Mouse (Mus musculus): Measurements from ENCODE around the gene Tbc1d12. TPM values are rescaled to one million over a fixed set of nuclear protein-coding genes. Genes with fewer than 3 reads are reported as not detected.

Gene Tbc1d12
- polyA plus RNA-seq, 1 experiment from 2014 or later: 1.9 TPM

DNA sequence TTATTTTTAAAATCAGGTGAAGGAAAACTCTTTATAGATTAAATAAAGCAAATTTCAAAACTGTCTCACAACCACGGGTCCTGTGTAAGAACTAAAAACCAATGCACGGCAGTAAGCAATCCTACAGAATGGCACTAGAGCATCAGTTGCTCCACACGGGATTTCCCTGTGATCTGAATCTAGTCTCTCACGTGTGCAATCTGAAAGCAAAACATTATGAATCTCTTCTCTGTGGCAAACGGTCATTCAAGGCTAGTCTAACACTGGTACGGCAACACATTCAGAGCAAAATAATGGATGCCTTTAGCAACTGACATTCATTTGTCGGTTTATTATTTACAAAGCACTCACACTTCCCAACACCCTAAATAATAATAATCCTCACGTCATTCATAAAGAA, 18.2 kb upstream of the Tbc1d12 start:
- 21% methylated on average over 8 of the region's 8 CpGs for WGBS
- no peak for TF ChIP-seq CTCF (IDR thresholded peaks at IDR 0.05; ENCODE audit: low read depth)
- no peak for ATAC-seq

DNA sequence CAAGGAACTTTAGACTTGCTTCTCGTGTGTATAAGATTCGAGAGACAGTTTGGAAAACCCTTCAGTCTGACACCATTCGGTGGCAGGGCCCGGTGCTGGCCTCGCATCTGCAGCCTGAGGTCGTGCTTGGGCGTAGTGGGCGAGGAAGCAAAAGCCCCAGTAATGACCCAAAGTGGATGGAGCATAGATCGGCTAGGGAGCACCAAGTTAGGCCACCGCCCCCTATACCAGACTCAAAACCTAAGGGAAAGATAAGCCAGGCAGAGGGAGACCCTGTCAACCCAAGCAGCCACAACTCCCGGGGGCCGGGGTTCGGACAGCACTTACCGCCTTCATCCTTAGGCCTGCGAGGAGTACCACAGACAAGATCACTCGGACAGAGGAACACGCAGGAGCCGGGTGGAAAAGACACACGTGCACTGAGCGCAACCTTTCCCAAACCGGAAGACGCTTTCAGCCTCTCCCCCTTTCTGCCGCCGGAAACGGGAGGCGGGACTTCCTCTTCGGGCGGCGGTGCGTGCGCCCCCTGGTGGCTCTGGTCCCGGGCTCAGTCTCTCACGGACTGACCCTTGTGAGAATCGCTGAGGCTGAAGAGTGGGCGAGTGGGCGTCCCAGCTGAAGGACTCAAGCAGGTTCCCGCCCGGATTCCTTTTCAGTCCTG, 17.5 kb upstream of the Tbc1d12 start, which contains the start of gene Noc3l:
Gene Noc3l (minus strand): TSS at position 472 of the 661 bp plus-strand sequence.
- TF ChIP-seq CTCF (IDR thresholded peaks at IDR 0.05; ENCODE audit: low read depth): peak; percentile 99
- peak within 1 kb of the TSS; percentile 78 for H3K4me3 ChIP-seq (ENCODE audit: low read depth, low read length)
- H3K27me3 ChIP-seq (replicated peaks; ENCODE audit: control insufficient read depth, insufficient read depth, low read length): no peaks in the 10 kb centered on the region
- 0 out of 2 replicates have a peak, but pooled peaks cover 7% of the 10 kb centered on the region for H3K4me1 ChIP-seq (replicated peaks; ENCODE audit: control insufficient read depth, insufficient read depth, low read length)
- ATAC-seq: peak; percentile 96
- H3K4me2 ChIP-seq (replicated peaks; ENCODE audit: low read depth): peak within 1 kb of the TSS; percentile 83
- H3K36me3 ChIP-seq (ENCODE audit: control insufficient read depth, insufficient read depth): peaks cover 11% of the 10 kb centered on the region
- H3K27ac ChIP-seq (ENCODE audit: low read depth, low read length): no peak within 1 kb of the TSS
- WGBS: under 1% methylated on average over 36 of the region's 38 CpGs
- peak within 1 kb of the TSS; percentile 69 for H3K9ac ChIP-seq (ENCODE audit: low read depth, low read length)
- H3K9me3 ChIP-seq (ENCODE audit: control insufficient read depth): no peaks in the 10 kb centered on the region

More for the DNA sequence above, 18.2 kb upstream of the Tbc1d12 start:
- H3K9me3 ChIP-seq (ENCODE audit: control insufficient read depth): no peaks in the 10 kb centered on the region
- no peak overlapping the region for H3K27ac ChIP-seq (ENCODE audit: low read depth, low read length)
- H3K36me3 ChIP-seq (ENCODE audit: control insufficient read depth, insufficient read depth): peaks cover 13% of the 10 kb centered on the region
- H3K4me1 ChIP-seq (replicated peaks; ENCODE audit: control insufficient read depth, insufficient read depth, low read length): 0 out of 2 replicates have a peak, but pooled peaks cover 7% of the 10 kb centered on the region
- peak overlapping the region; percentile 78 for H3K4me3 ChIP-seq (ENCODE audit: low read depth, low read length)
- H3K27me3 ChIP-seq (replicated peaks; ENCODE audit: control insufficient read depth, insufficient read depth, low read length): no peaks in the 10 kb centered on the region
- peak overlapping the region; percentile 83 for H3K4me2 ChIP-seq (replicated peaks; ENCODE audit: low read depth)
- peak overlapping the region; percentile 69 for H3K9ac ChIP-seq (ENCODE audit: low read depth, low read length)

DNA sequence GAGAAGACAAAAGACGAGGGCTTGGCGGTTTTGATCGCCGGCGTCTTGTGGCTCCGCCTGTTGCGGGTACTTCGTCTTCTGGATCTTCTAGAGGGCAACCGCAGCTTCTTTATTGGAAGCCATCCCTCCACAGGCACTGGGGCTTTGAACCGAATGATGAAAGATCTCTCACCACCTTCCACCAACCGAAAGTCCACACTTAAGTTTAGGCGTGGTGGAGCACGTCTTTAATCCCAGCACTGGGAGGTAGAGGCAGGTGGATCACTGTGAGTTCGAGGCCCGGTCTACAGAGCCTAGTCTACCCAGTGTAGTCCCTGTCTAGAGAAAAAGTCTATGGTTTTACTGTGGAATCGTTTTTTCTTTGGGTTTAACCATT, 17.0 kb upstream of the Tbc1d12 start:
- no peak for TF ChIP-seq CTCF (IDR thresholded peaks at IDR 0.05; ENCODE audit: low read depth)
- WGBS: 11% methylated on average over 16 of the region's 16 CpGs
- H3K27me3 ChIP-seq (replicated peaks; ENCODE audit: control insufficient read depth, insufficient read depth, low read length): no peaks in the 10 kb centered on the region
- 0 out of 2 replicates have a peak, but pooled peaks cover 7% of the 10 kb centered on the region for H3K4me1 ChIP-seq (replicated peaks; ENCODE audit: control insufficient read depth, insufficient read depth, low read length)
- H3K36me3 ChIP-seq (ENCODE audit: control insufficient read depth, insufficient read depth): peaks cover 6% of the 10 kb centered on the region
- H3K9me3 ChIP-seq (ENCODE audit: control insufficient read depth): no peaks in the 10 kb centered on the region
- H3K4me3 ChIP-seq (ENCODE audit: low read depth, low read length): peak overlapping the region; percentile 78
- peak; percentile 62 for ATAC-seq
- H3K9ac ChIP-seq (ENCODE audit: low read depth, low read length): peak overlapping the region; percentile 69
- H3K4me2 ChIP-seq (replicated peaks; ENCODE audit: low read depth): peak overlapping the region; percentile 83
- H3K27ac ChIP-seq (ENCODE audit: low read depth, low read length): no peak overlapping the region

DNA sequence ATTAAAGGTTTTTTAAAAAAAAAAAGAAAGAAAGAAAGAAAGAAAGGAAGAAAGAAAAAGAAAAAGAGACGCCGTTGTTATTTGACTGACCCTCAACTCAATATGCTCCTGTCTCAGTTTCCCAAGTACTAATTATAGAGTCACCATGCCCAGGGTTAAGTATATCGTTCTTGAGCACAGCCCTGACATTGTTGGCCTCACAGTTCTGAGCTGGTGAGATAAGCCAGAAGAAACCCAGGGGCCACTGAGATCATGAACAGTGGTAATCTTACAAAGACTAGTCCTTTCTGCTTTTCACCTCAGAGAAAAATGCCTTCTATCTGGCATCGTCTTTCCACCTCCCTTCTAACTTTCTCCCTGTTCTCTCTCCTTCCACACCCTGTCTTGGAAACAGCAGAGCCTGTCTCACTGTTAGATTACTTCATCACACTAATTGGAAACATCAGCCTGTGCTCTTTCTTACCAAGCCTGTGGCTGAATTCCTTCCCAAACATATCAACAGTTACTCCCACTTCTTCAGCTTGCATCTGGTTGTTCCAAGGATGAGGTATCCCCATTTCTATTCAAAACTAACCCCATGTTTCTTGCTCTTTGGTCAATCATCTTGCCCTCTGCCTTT, 16.1 kb upstream of the Tbc1d12 start:
- H3K9ac ChIP-seq (ENCODE audit: low read depth, low read length): no peak overlapping the region
- no peaks in the 10 kb centered on the region for H3K9me3 ChIP-seq (ENCODE audit: control insufficient read depth)
- H3K27ac ChIP-seq (ENCODE audit: low read depth, low read length): no peak overlapping the region
- no peak for ATAC-seq
- no peaks in the 10 kb centered on the region for H3K36me3 ChIP-seq (ENCODE audit: control insufficient read depth, insufficient read depth)
- no peaks in the 10 kb centered on the region for H3K27me3 ChIP-seq (replicated peaks; ENCODE audit: control insufficient read depth, insufficient read depth, low read length)
- TF ChIP-seq CTCF (IDR thresholded peaks at IDR 0.05; ENCODE audit: low read depth): no peak
- H3K4me3 ChIP-seq (ENCODE audit: low read depth, low read length): no peak overlapping the region
- 0 out of 2 replicates have a peak, but pooled peaks cover 7% of the 10 kb centered on the region for H3K4me1 ChIP-seq (replicated peaks; ENCODE audit: control insufficient read depth, insufficient read depth, low read length)
- H3K4me2 ChIP-seq (replicated peaks; ENCODE audit: low read depth): no peak overlapping the region
- 81% methylated on average over 4 of the region's 4 CpGs for WGBS

DNA sequence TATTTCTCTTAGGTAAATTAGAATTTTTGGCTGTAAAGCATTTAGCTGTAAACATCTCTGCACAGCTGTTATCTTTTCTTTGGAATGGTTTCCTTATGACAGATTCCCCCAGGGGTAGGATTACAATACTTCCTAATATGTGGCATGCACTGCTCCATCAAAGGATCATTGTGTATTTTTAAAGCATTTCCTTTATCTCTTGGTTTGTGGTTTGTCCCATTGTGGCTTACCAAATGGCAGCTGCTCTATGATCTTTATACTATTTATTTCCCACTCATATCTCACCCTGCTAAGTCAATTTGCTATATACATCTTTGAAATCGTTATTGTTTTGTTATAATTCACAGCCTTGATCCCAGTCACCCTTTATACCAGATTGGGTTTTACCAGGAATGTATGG, 3.2 kb upstream of the Tbc1d12 start:
- H3K36me3 ChIP-seq (ENCODE audit: control insufficient read depth, insufficient read depth): no peaks in the 10 kb centered on the region
- WGBS: 62% methylated on average over 1 of the region's 1 CpGs
- H3K4me2 ChIP-seq (replicated peaks; ENCODE audit: low read depth): no peak overlapping the region
- ATAC-seq: no peak
- H3K9me3 ChIP-seq (ENCODE audit: control insufficient read depth): no peaks in the 10 kb centered on the region
- no peak overlapping the region for H3K9ac ChIP-seq (ENCODE audit: low read depth, low read length)
- TF ChIP-seq CTCF (IDR thresholded peaks at IDR 0.05; ENCODE audit: low read depth): no peak
- no peaks in the 10 kb centered on the region for H3K27me3 ChIP-seq (replicated peaks; ENCODE audit: control insufficient read depth, insufficient read depth, low read length)
- H3K4me3 ChIP-seq (ENCODE audit: low read depth, low read length): no peak overlapping the region
- H3K4me1 ChIP-seq (replicated peaks; ENCODE audit: control insufficient read depth, insufficient read depth, low read length): no peaks in the 10 kb centered on the region
- no peak overlapping the region for H3K27ac ChIP-seq (ENCODE audit: low read depth, low read length)

DNA sequence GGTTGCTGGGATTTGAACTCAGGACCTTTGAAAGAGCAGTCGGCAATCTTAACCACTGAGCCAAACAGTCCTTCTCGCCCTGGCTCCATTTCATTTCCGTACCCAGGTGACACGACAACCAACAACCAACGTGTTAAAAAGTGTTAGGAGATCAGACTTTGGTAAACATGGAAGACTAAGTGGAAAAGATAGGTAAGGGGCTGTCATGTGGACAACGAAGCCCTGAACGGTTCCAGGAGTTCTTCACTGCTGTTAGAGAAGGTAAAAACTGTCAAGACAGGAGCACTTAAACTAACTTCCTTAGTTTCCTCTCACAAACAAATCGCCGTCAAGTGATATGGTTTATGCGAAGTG, 318 bp upstream of the Tbc1d12 start:
- H3K27ac ChIP-seq (ENCODE audit: low read depth, low read length): peak overlapping the region; percentile 90
- no peak for TF ChIP-seq CTCF (IDR thresholded peaks at IDR 0.05; ENCODE audit: low read depth)
- peak overlapping the region; percentile 84 for H3K4me2 ChIP-seq (replicated peaks; ENCODE audit: low read depth)
- no peaks in the 10 kb centered on the region for H3K36me3 ChIP-seq (ENCODE audit: control insufficient read depth, insufficient read depth)
- H3K4me3 ChIP-seq (ENCODE audit: low read depth, low read length): peak overlapping the region; percentile 75
- no peaks in the 10 kb centered on the region for H3K4me1 ChIP-seq (replicated peaks; ENCODE audit: control insufficient read depth, insufficient read depth, low read length)
- WGBS: 18% methylated on average over 10 of the region's 10 CpGs
- no peaks in the 10 kb centered on the region for H3K9me3 ChIP-seq (ENCODE audit: control insufficient read depth)
- no peak for ATAC-seq
- no peaks in the 10 kb centered on the region for H3K27me3 ChIP-seq (replicated peaks; ENCODE audit: control insufficient read depth, insufficient read depth, low read length)
- H3K9ac ChIP-seq (ENCODE audit: low read depth, low read length): peak overlapping the region; percentile 83
